Mouse (Mus musculus) c-Kit-positive CD71-negative TER-119-negative erythroid progenitor cells, embryonic 14.5 days (primary cell): ENCODE results near the gene Them4.
"Not testable (repeated sequence)": the region's sequence is repeated elsewhere in the genome, so short reads cannot be mapped to it uniquely, and the experiment has no call there.

Experiments
- DNase-seq: peaks from one replicate; pipeline ENCODE4 v3.0.0-alpha.2; 2013; ENCODE audit warnings: low read depth

Gene Them4

GRCm38 (mm10) chr3:94309633-94310363 is at the start of gene Them4:
Gene Them4, plus strand, starts transcription at chr3:94310089.
- DNase-seq: peak; percentile 88

GRCm38 (mm10) chr3:94260598-94260997 is 49.3 kb upstream of the Them4 start:
- no peak for DNase-seq

GRCm38 (mm10) chr3:94263736-94264135 is 46.2 kb upstream of the Them4 start, which contains the start of gene Gm4778:
Gene Gm4778, plus strand, starts transcription at chr3:94264036.
- DNase-seq: not testable (repeated sequence)

GRCm38 (mm10) chr3:94275991-94276390 is 33.9 kb upstream of the Them4 start:
- no peak for DNase-seq

GRCm38 (mm10) chr3:94305457-94305856 is 4.4 kb upstream of the Them4 start:
- no peak for DNase-seq

- DNase-seq: no peak
These were observed 2.9 kb upstream of the Them4 start for GRCm38 (mm10) chr3:94306975-94307374.

GRCm38 (mm10) chr3:94310491-94310890 is 602 bp downstream of the Them4 start:
- DNase-seq: no peak

- DNase-seq: no peak
These were observed 1.0 kb downstream of the Them4 start for GRCm38 (mm10) chr3:94310911-94311310.

GRCm38 (mm10) chr3:94311376-94311775 is 1.5 kb downstream of the Them4 start:
- DNase-seq: no peak

GRCm38 (mm10) chr3:94328681-94329080 is 18.8 kb downstream of the Them4 start:
- no peak for DNase-seq

GRCm38 (mm10) chr3:94334442-94334841 is 24.6 kb downstream of the Them4 start:
- no peak for DNase-seq

- no peak for DNase-seq
These were observed 28.6 kb downstream of the Them4 start for GRCm38 (mm10) chr3:94338522-94338921.

GRCm38 (mm10) chr3:94341959-94342422 is 32.1 kb downstream of the Them4 start, which contains the start of gene Them5:
Gene Them5, plus strand, starts transcription at chr3:94342099.
- no peak for DNase-seq

GRCm38 (mm10) chr3:94342552-94342951 is 32.7 kb downstream of the Them4 start:
- no peak for DNase-seq

- no peak for DNase-seq
These were observed 34.3 kb downstream of the Them4 start for GRCm38 (mm10) chr3:94344182-94344581.

- DNase-seq: no peak
These were observed 35.0 kb downstream of the Them4 start for GRCm38 (mm10) chr3:94344897-94345296.

GRCm38 (mm10) chr3:94348146-94348545 is 38.3 kb downstream of the Them4 start:
- DNase-seq: no peak

GRCm38 (mm10) chr3:94360812-94361211 is 50.9 kb downstream of the Them4 start:
- no peak for DNase-seq

- DNase-seq: no peak
These were observed 52.2 kb downstream of the Them4 start, which contains the start of gene C2cd4d for GRCm38 (mm10) chr3:94362138-94362537. Gene C2cd4d, plus strand, starts transcription at chr3:94362438.

- DNase-seq: no peak
These were observed 53.6 kb downstream of the Them4 start for GRCm38 (mm10) chr3:94363291-94364153.

GRCm38 (mm10) chr3:94364154-94364526 is 54.3 kb downstream of the Them4 start:
- DNase-seq: no peak

- peak; percentile 77 for DNase-seq
These were observed 56.9 kb downstream of the Them4 start for GRCm38 (mm10) chr3:94366761-94367160.

- no peak for DNase-seq
These were observed 57.6 kb downstream of the Them4 start for GRCm38 (mm10) chr3:94367511-94367910.
